Mouse (Mus musculus) MEL (cell line): Measurements from ENCODE around the gene Lysmd3. TPM values are rescaled to one million over a fixed set of nuclear protein-coding genes. Genes with fewer than 3 reads are reported as not detected.

ENCODE experiments used
- DNase-seq: peaks from one replicate; pipeline ENCODE4 v3.0.0; 2011; ENCODE audit warnings: low read depth, low spot score
- H3K27ac ChIP-seq: 2 replicates; pipeline ENCODE4 v1.5.1; 2012; ENCODE audit warnings: low read depth, mild to moderate bottlenecking, control low read depth, low read length, moderate library complexity; ENCODE audit not compliant: control insufficient read depth
- H3K27me3 ChIP-seq, 2 experiments: fragments of 150-350 bp in 1 of 2; sonication (generic) in 1 of 2; 2 replicates each; pipeline ENCODE4 v1.6.1; 2012; ENCODE audit warnings: low read length in 2 of 2, mild to moderate bottlenecking in 2 of 2, improper control_type of control experiment in 1 of 2, moderate library complexity in 1 of 2; ENCODE audit not compliant: insufficient read depth in 2 of 2, control insufficient read depth in 1 of 2
- H3K36me3 ChIP-seq, 2 experiments: 2 replicates each; pipeline ENCODE4 v1.6.1; 2012 to 2014; ENCODE audit warnings: low read length in 2 of 2, improper control_type of control experiment in 1 of 2, inconsistent platforms in 1 of 2, mild to moderate bottlenecking in 1 of 2; ENCODE audit not compliant: insufficient read depth in 2 of 2, control insufficient read depth in 1 of 2
- H3K4me1 ChIP-seq, 2 experiments: fragments of 150-350 bp in 1 of 2; sonication (generic) in 1 of 2; 2 replicates each; pipeline ENCODE4 v1.6.1; 2012; ENCODE audit warnings: low read length in 2 of 2, improper control_type of control experiment in 1 of 2, mild to moderate bottlenecking in 1 of 2; ENCODE audit not compliant: insufficient read depth in 2 of 2, control insufficient read depth in 1 of 2
- H3K4me3 ChIP-seq, 2 experiments: fragments of 150-350 bp in 1 of 2; sonication (generic) in 1 of 2; 2 replicates each; pipeline ENCODE4 v1.5.1; 2012; ENCODE audit warnings: low read depth in 2 of 2, low read length in 2 of 2, mild to moderate bottlenecking in 2 of 2, moderate library complexity in 2 of 2, control low read depth in 1 of 2, improper control_type of control experiment in 1 of 2; ENCODE audit not compliant: control insufficient read depth in 1 of 2, insufficient read depth in 1 of 2
- H3K79me2 ChIP-seq: 2 replicates; pipeline ENCODE4 v1.6.1; 2012; ENCODE audit warnings: mild to moderate bottlenecking, low read length, moderate library complexity; ENCODE audit not compliant: control insufficient read depth, poor library complexity, insufficient read depth
- H3K9ac ChIP-seq: 2 replicates; pipeline ENCODE4 v1.6.1; 2012; ENCODE audit warnings: low read depth, mild to moderate bottlenecking, control low read depth, low read length, moderate library complexity; ENCODE audit not compliant: control insufficient read depth, poor library complexity, severe bottlenecking
- H3K9me3 ChIP-seq: fragments of 150-350 bp; sonication (generic); replicated peaks from 2 replicates; pipeline ENCODE4 v1.6.1; 2012; ENCODE audit warnings: mild to moderate bottlenecking, low read length, improper control_type of control experiment, moderate library complexity; ENCODE audit not compliant: insufficient read depth
- BHLHE40 ChIP-seq: IDR thresholded peaks from 2 replicates; pipeline ENCODE4 v1.6.1; 2012; ENCODE audit warnings: low read depth, mild to moderate bottlenecking, inconsistent platforms, low read length, improper control_type of control experiment, borderline replicate concordance
- CHD2 ChIP-seq: IDR thresholded peaks from 2 replicates; pipeline ENCODE4 v1.6.1; 2011; ENCODE audit warnings: low read length, improper control_type of control experiment
- CTCF ChIP-seq, 3 experiments: IDR thresholded peaks in 2 of 3; conservative IDR thresholded peaks in 1 of 3; 2 replicates each; pipeline ENCODE4 v1.5.1; 2011 to 2012; ENCODE audit warnings: low read length in 3 of 3, low read depth in 2 of 3, mild to moderate bottlenecking in 2 of 3, improper control_type of control experiment in 1 of 3, inconsistent platforms in 1 of 3, mixed read lengths in 1 of 3, moderate library complexity in 1 of 3; ENCODE audit not compliant: control insufficient read depth in 1 of 3, insufficient read depth in 1 of 3, poor library complexity in 1 of 3, severe bottlenecking in 1 of 3
- E2F4 ChIP-seq: IDR thresholded peaks from 2 replicates; pipeline ENCODE4 v1.6.1; 2011; ENCODE audit warnings: low read depth, low read length, improper control_type of control experiment, borderline replicate concordance
- ELF1 ChIP-seq: IDR thresholded peaks from 2 replicates; pipeline ENCODE4 v1.6.1; 2014; ENCODE audit warnings: low read depth, mild to moderate bottlenecking, inconsistent platforms, low read length, improper control_type of control experiment, moderate library complexity
- EP300 ChIP-seq, 2 experiments: IDR thresholded peaks; 2 replicates each; pipeline ENCODE4 v1.6.1; 2011; ENCODE audit warnings: improper control_type of control experiment in 2 of 2, low read length in 2 of 2, low read depth in 1 of 2, mild to moderate bottlenecking in 1 of 2
- ETS1 ChIP-seq: IDR thresholded peaks from 2 replicates; pipeline ENCODE4 v1.6.1; 2012; ENCODE audit warnings: low read depth, mild to moderate bottlenecking, inconsistent platforms, low read length, improper control_type of control experiment, moderate library complexity
- GABPA ChIP-seq: IDR thresholded peaks from 2 replicates; pipeline ENCODE4 v1.6.1; 2012; ENCODE audit warnings: low read depth, mild to moderate bottlenecking, inconsistent platforms, low read length, improper control_type of control experiment, moderate library complexity
- GATA1 ChIP-seq: IDR thresholded peaks from 2 replicates; pipeline ENCODE4 v1.6.1; 2011; ENCODE audit warnings: low read depth, low read length, improper control_type of control experiment
- JUND ChIP-seq: IDR thresholded peaks from 2 replicates; pipeline ENCODE4 v1.6.1; 2011; ENCODE audit warnings: low read depth, mild to moderate bottlenecking, improper control_type of control experiment, low read length
- KAT2A ChIP-seq: conservative IDR thresholded peaks from 2 replicates; pipeline ENCODE4 v1.6.1; 2012; ENCODE audit warnings: low read depth, low read length, improper control_type of control experiment, inconsistent platforms
- MAFK ChIP-seq: IDR thresholded peaks from 2 replicates; pipeline ENCODE4 v1.6.1; 2011; ENCODE audit warnings: low read depth, mild to moderate bottlenecking, low read length, improper control_type of control experiment, borderline replicate concordance
- MAX ChIP-seq: IDR thresholded peaks from 2 replicates; pipeline ENCODE4 v1.6.1; 2011; ENCODE audit warnings: low read length, improper control_type of control experiment
- MAZ ChIP-seq: IDR thresholded peaks from 2 replicates; pipeline ENCODE4 v1.6.1; 2012; ENCODE audit warnings: low read depth, mild to moderate bottlenecking, inconsistent platforms, low read length, improper control_type of control experiment
- MEF2A ChIP-seq: IDR thresholded peaks from 2 replicates; pipeline ENCODE4 v1.6.1; 2014; ENCODE audit warnings: low read depth, mild to moderate bottlenecking, inconsistent platforms, low read length, improper control_type of control experiment; ENCODE audit not compliant: poor library complexity, insufficient replicate concordance, severe bottlenecking; ENCODE audit errors: extremely low read depth
- MXI1 ChIP-seq: IDR thresholded peaks from 2 replicates; pipeline ENCODE4 v1.6.1; 2011; ENCODE audit warnings: mild to moderate bottlenecking, low read depth, low read length, improper control_type of control experiment
- MYC ChIP-seq: IDR thresholded peaks from 2 replicates; pipeline ENCODE4 v1.6.1; 2011; ENCODE audit warnings: low read depth, mild to moderate bottlenecking, low read length, improper control_type of control experiment, moderate library complexity
- NELFE ChIP-seq: IDR thresholded peaks from 2 replicates; pipeline ENCODE4 v1.6.1; 2011; ENCODE audit warnings: low read depth, low read length, improper control_type of control experiment
- POLR2A ChIP-seq, 2 experiments: IDR thresholded peaks; 2 replicates each; pipeline ENCODE4 v1.6.1; 2011 to 2012; ENCODE audit warnings: low read length in 2 of 2, mild to moderate bottlenecking in 2 of 2, control low read depth in 1 of 2, improper control_type of control experiment in 1 of 2, low read depth in 1 of 2, moderate library complexity in 1 of 2; ENCODE audit not compliant: control insufficient read depth in 1 of 2, insufficient read depth in 1 of 2, poor library complexity in 1 of 2
- POLR2AphosphoS2 ChIP-seq: IDR thresholded peaks from 2 replicates; pipeline ENCODE4 v1.6.1; 2011; ENCODE audit warnings: low read length, improper control_type of control experiment
- POLR2AphosphoS5 ChIP-seq: IDR thresholded peaks from 2 replicates; pipeline ENCODE4 v1.6.1; 2012; ENCODE audit warnings: low read depth, borderline replicate concordance, mild to moderate bottlenecking, inconsistent platforms, low read length, moderate library complexity, mixed read lengths
- RCOR1 ChIP-seq: IDR thresholded peaks from 2 replicates; pipeline ENCODE4 v1.6.1; 2012; ENCODE audit warnings: low read depth, mild to moderate bottlenecking, inconsistent platforms, low read length, improper control_type of control experiment
- TAL1 ChIP-seq: IDR thresholded peaks from 2 replicates; pipeline ENCODE4 v1.6.1; 2012; ENCODE audit warnings: mild to moderate bottlenecking, inconsistent platforms, low read length, moderate library complexity, mixed read lengths
- TBP ChIP-seq: IDR thresholded peaks from 2 replicates; pipeline ENCODE4 v1.8.0; 2011; ENCODE audit warnings: low read depth, low read length, improper control_type of control experiment
- TCF12 ChIP-seq: IDR thresholded peaks from 2 replicates; pipeline ENCODE4 v1.6.1; 2014; ENCODE audit warnings: low read depth, mild to moderate bottlenecking, inconsistent platforms, low read length, improper control_type of control experiment, moderate library complexity
- USF1 ChIP-seq: IDR thresholded peaks from 2 replicates; pipeline ENCODE4 v1.6.1; 2014; ENCODE audit warnings: low read depth, mild to moderate bottlenecking, inconsistent platforms, low read length, improper control_type of control experiment, moderate library complexity
- USF2 ChIP-seq, 2 experiments: IDR thresholded peaks; 2 replicates each; pipeline ENCODE4 v1.6.1; 2011 to 2012; ENCODE audit warnings: improper control_type of control experiment in 2 of 2, low read length in 2 of 2, borderline replicate concordance in 1 of 2, inconsistent platforms in 1 of 2, low read depth in 1 of 2, mild to moderate bottlenecking in 1 of 2; ENCODE audit not compliant: insufficient read depth in 1 of 2
- ZKSCAN1 ChIP-seq: IDR thresholded peaks from 2 replicates; pipeline ENCODE4 v1.6.1; 2012; ENCODE audit warnings: low read depth, mild to moderate bottlenecking, inconsistent platforms, low read length, improper control_type of control experiment, moderate library complexity
- ZMIZ1 ChIP-seq: IDR thresholded peaks from 2 replicates; pipeline ENCODE4 v1.6.1; 2012; ENCODE audit warnings: low read depth, mild to moderate bottlenecking, inconsistent platforms, low read length, improper control_type of control experiment, moderate library complexity
- ZNF384 ChIP-seq: IDR thresholded peaks from 2 replicates; pipeline ENCODE4 v1.6.1; 2012; ENCODE audit warnings: low read depth, mild to moderate bottlenecking, inconsistent platforms, low read length, improper control_type of control experiment
- polyA plus RNA-seq, 2 experiments: library from polyadenylated mRNA; stranded (reverse) in 1 of 2; unstranded in 1 of 2; fragments of >175 nt in 1 of 2; fragments of >200 nt in 1 of 2; gene quantifications; 2 replicates each; pipeline versions ENCODE4 v1.2.1 to v1.2.4; 2012; ENCODE audit warnings: low replicate concordance in 2 of 2, low read depth in 1 of 2; ENCODE audit not compliant: insufficient read length in 2 of 2, insufficient read depth in 1 of 2, missing spikeins in 1 of 2
- total RNA-seq: library from RNA; depleted of rRNA; stranded (reverse); fragments of 300-350 nt; gene quantifications from 2 replicates; pipeline ENCODE4 v1.2.3, GENCODE M21; 2012

The Lysmd3 gene
- total and polyA plus RNA-seq, 3 experiments = 7.1 to 12.2 TPM; not detected in 1

GRCm38 (mm10) chr13:81710775-81711545 is 53.5 kb downstream of the Lysmd3 start, which contains the start of the genes Polr3g and Mblac2 (continued):
- TF ChIP-seq CTCF (IDR thresholded peaks at IDR 0.05 in 2 of 3, conservative IDR thresholded peaks at IDR 0.05 in 1 of 3; ENCODE audit: control insufficient read depth in 1 of 3, insufficient read depth in 1 of 3, low read depth in 2 of 3, low read length in 3 of 3, poor library complexity in 1 of 3, severe bottlenecking in 1 of 3) = no peak
- TF ChIP-seq USF1 = peak; percentile 65
- TF ChIP-seq NELFE = peak; percentile 90
- peak; percentile 86 for TF ChIP-seq MAX
- peak; percentile 26; the same call in 1 of the 2 replicates for TF ChIP-seq KAT2A
- peak; percentile 88 for TF ChIP-seq ELF1
- TF ChIP-seq RCOR1 = no peak

- DNase-seq = peak; percentile 62
- Histone ChIP-seq H3K27me3 (no peaks in the 10 kb centered on the region), H3K36me3 (peaks cover 0 to 35% of the 10 kb centered on the region in 2 experiments; a peak in 3 of 4 replicates), H3K9me3 (no peaks in the 10 kb centered on the region), H3K4me3 (peak overlapping the region; percentile 72 to 90), H3K4me1 (peaks cover 5 to 27% of the 10 kb centered on the region in 2 experiments; a peak in 3 of 4 replicates), H3K27ac (peak overlapping the region; percentile 54), H3K9ac (peak overlapping the region; percentile 81), H3K79me2 (peaks cover 19% of the 10 kb centered on the region)
- TF ChIP-seq RCOR1 = no peak
- no peak for TF ChIP-seq TCF12
- TF ChIP-seq MAFK = no peak
- TF ChIP-seq MYC = no peak
- TF ChIP-seq USF2 (IDR thresholded peaks at IDR 0.05; ENCODE audit: borderline replicate concordance in 1 of 2, insufficient read depth in 1 of 2, low read depth in 1 of 2, low read length in 2 of 2) = no peak
- no peak for TF ChIP-seq MAZ
- no peak for TF ChIP-seq GABPA
- TF ChIP-seq NELFE = no peak
- no peak for TF ChIP-seq ELF1
- no peak for TF ChIP-seq EP300 (IDR thresholded peaks at IDR 0.05; ENCODE audit: low read depth in 1 of 2, low read length in 2 of 2)
- TF ChIP-seq TAL1 = no peak
- no peak for TF ChIP-seq TBP
- no peak for TF ChIP-seq BHLHE40
- TF ChIP-seq JUND = no peak
- no peak for TF ChIP-seq MEF2A
- TF ChIP-seq CHD2 = no peak
- no peak for TF ChIP-seq GATA1
- peak; percentile 33; the same call in 1 of the 2 replicates for TF ChIP-seq MAX
- TF ChIP-seq POLR2AphosphoS5 = no peak
- no peak for TF ChIP-seq ZMIZ1
- no peak for TF ChIP-seq ZNF384
- no peak for TF ChIP-seq CTCF (IDR thresholded peaks at IDR 0.05 in 2 of 3, conservative IDR thresholded peaks at IDR 0.05 in 1 of 3; ENCODE audit: control insufficient read depth in 1 of 3, insufficient read depth in 1 of 3, low read depth in 2 of 3, low read length in 3 of 3, poor library complexity in 1 of 3, severe bottlenecking in 1 of 3)
- TF ChIP-seq MXI1 = peak; percentile 67
- peak in 1 of 2 experiments; percentile 15; a peak in 1 of 4 replicates for TF ChIP-seq POLR2A (IDR thresholded peaks at IDR 0.05; ENCODE audit: control insufficient read depth in 1 of 2, insufficient read depth in 1 of 2, low read depth in 1 of 2, low read length in 2 of 2, poor library complexity in 1 of 2)
- no peak for TF ChIP-seq ETS1
- TF ChIP-seq KAT2A = no peak
- TF ChIP-seq E2F4 = no peak
- no peak for TF ChIP-seq POLR2AphosphoS2
- TF ChIP-seq ZKSCAN1 = no peak
Observed at GRCm38 (mm10) chr13:81711546-81712371, 54.3 kb downstream of the Lysmd3 start.
